In genomic region chr11:109545265-109545664, GRCm38 (mm10) we compare ENCODE assay signal across 13 mouse cellular contexts.
DNase-seq lines count a peak whose midpoint lies in the region; ATAC-seq and TF ChIP-seq lines count a peak whose summit lies in the region.
"Had no signal": no experiment of that assay in that cellular context is flagged by ENCODE, and none has a peak within 500 bp of the region (broad histone marks: within the 10 kb centered on the region; RNA-seq: fewer than 3 reads in every experiment).

No protein-coding gene starts in this region.

- H3K9ac ChIP-seq in heart, embryonic 16.5 days (ENCODE audit: low read length) = no peak overlapping the region
- no peak overlapping the region for H3K9ac ChIP-seq in intestine, embryonic 14.5 days (ENCODE audit: low read length)
- no peak overlapping the region for H3K9ac ChIP-seq in liver, postnatal 0 days (replicated peaks)
- H3K9ac ChIP-seq in forebrain, postnatal 0 days = no peak overlapping the region
- H3K9ac ChIP-seq: embryonic facial prominence, embryonic 13.5 days had no signal

- no peak overlapping the region for H3K27ac ChIP-seq in heart, embryonic 16.5 days (ENCODE audit: low read length)
- H3K27ac ChIP-seq in bone marrow, adult 2 months (ENCODE audit: control insufficient read depth, insufficient read depth, low read depth, low read length, poor library complexity) = peak overlapping the region; percentile 33
- H3K27ac ChIP-seq in intestine, embryonic 14.5 days (ENCODE audit: low read depth) = no peak overlapping the region
- peak overlapping the region; percentile 77 for H3K27ac ChIP-seq in liver, postnatal 0 days (ENCODE audit: low read depth)
- no peak overlapping the region for H3K27ac ChIP-seq in forebrain, postnatal 0 days (ENCODE audit: low read depth, low read length)
- H3K27ac ChIP-seq: embryonic facial prominence, embryonic 13.5 days had no signal

- no peaks in the 10 kb centered on the region for H3K9me3 ChIP-seq in heart, embryonic 16.5 days (replicated peaks; ENCODE audit: control insufficient read depth, low read length)
- no peaks in the 10 kb centered on the region for H3K9me3 ChIP-seq in intestine, embryonic 14.5 days (ENCODE audit: control insufficient read depth, low read length)
- no peaks in the 10 kb centered on the region for H3K9me3 ChIP-seq in liver, postnatal 0 days (ENCODE audit: low read length)
- no peaks in the 10 kb centered on the region for H3K9me3 ChIP-seq in forebrain, postnatal 0 days (ENCODE audit: low read length)
- H3K9me3 ChIP-seq: embryonic facial prominence, embryonic 13.5 days had no signal

- H3K4me2 ChIP-seq in heart, embryonic 16.5 days (ENCODE audit: low read depth, low read length) = peak overlapping the region; percentile 33; the same call in 1 of the 2 replicates
- no peak overlapping the region for H3K4me2 ChIP-seq in intestine, embryonic 14.5 days (ENCODE audit: low read length)
- H3K4me2 ChIP-seq in liver, postnatal 0 days (ENCODE audit: low read depth, low read length) = peak overlapping the region; percentile 51
- no peak overlapping the region for H3K4me2 ChIP-seq in forebrain, postnatal 0 days (ENCODE audit: low read depth)
- H3K4me2 ChIP-seq: embryonic facial prominence, embryonic 13.5 days had no signal

- intact Hi-C loops in heart, postnatal 14 days (cut with DNase I) = no loop called here

- H3K4me1 ChIP-seq in heart, embryonic 16.5 days (ENCODE audit: control insufficient read depth, insufficient read depth, low read length) = peaks cover 18% of the 10 kb centered on the region
- no peaks in the 10 kb centered on the region; the same call in none of the 2 replicates for H3K4me1 ChIP-seq in bone marrow, adult 2 months (ENCODE audit: control insufficient read depth, insufficient read depth, low read length)
- 0 out of 2 replicates have a peak, but pooled peaks cover 7% of the 10 kb centered on the region for H3K4me1 ChIP-seq in intestine, embryonic 14.5 days (replicated peaks; ENCODE audit: control insufficient read depth, insufficient read depth, low read length)
- peaks cover 49% of the 10 kb centered on the region for H3K4me1 ChIP-seq in liver, postnatal 0 days (ENCODE audit: insufficient read depth)
- no peaks in the 10 kb centered on the region for H3K4me1 ChIP-seq in forebrain, postnatal 0 days (ENCODE audit: insufficient read depth)

- TF ChIP-seq POLR2A in bone marrow, adult 2 months (IDR thresholded peaks at IDR 0.05; ENCODE audit: borderline replicate concordance, control insufficient read depth, low read depth, low read length) = no peak

- 28% methylated on average over 7 of the region's 7 CpGs for WGBS in heart, embryonic 16.5 days
- 50% methylated on average over 7 of the region's 7 CpGs for WGBS in bone marrow, adult 2 months
- 51% methylated on average over 7 of the region's 7 CpGs for WGBS in intestine, embryonic 14.5 days
- 42% methylated on average over 7 of the region's 7 CpGs for WGBS in liver, postnatal 0 days (ENCODE audit: insufficient replicate concordance)
- 84% methylated on average over 7 of the region's 7 CpGs for WGBS in forebrain, postnatal 0 days

- no peak overlapping the region for H3K4me3 ChIP-seq in heart, embryonic 16.5 days (ENCODE audit: low read length)
- H3K4me3 ChIP-seq in bone marrow, adult 2 months (replicated peaks; ENCODE audit: control insufficient read depth, low read depth, low read length) = no peak overlapping the region
- no peak overlapping the region for H3K4me3 ChIP-seq in intestine, embryonic 14.5 days (ENCODE audit: low read depth, low read length)
- H3K4me3 ChIP-seq in liver, postnatal 0 days (ENCODE audit: low read depth, low read length) = no peak overlapping the region
- no peak overlapping the region for H3K4me3 ChIP-seq in forebrain, postnatal 0 days (ENCODE audit: low read depth, low read length)
- H3K4me3 ChIP-seq: embryonic facial prominence, embryonic 13.5 days; myocyte had no signal

- H3K27me3 ChIP-seq in heart, embryonic 16.5 days (ENCODE audit: control insufficient read depth, insufficient read depth, low read length) = no peaks in the 10 kb centered on the region
- no peaks in the 10 kb centered on the region for H3K27me3 ChIP-seq in intestine, embryonic 14.5 days (replicated peaks; ENCODE audit: control insufficient read depth, insufficient read depth, low read length)
- H3K27me3 ChIP-seq in liver, postnatal 0 days (ENCODE audit: insufficient read depth, low read length) = no peaks in the 10 kb centered on the region
- no peaks in the 10 kb centered on the region for H3K27me3 ChIP-seq in forebrain, postnatal 0 days (ENCODE audit: insufficient read depth, low read length)
- H3K27me3 ChIP-seq: embryonic facial prominence, embryonic 13.5 days had no signal

- ATAC-seq in heart, embryonic 16.5 days (replicated peaks; ENCODE audit: extremely low read depth, insufficient read depth, low FRiP score) = no peak
- peak; percentile 56; the same call in 1 of the 2 replicates for ATAC-seq in intestine, embryonic 14.5 days (replicated peaks; ENCODE audit: low FRiP score, low TSS enrichment, low read depth)
- peak; percentile 56 for ATAC-seq in liver, postnatal 0 days
- ATAC-seq in forebrain, postnatal 0 days = no peak

- no peaks in the 10 kb centered on the region for H3K36me3 ChIP-seq in heart, embryonic 16.5 days (ENCODE audit: control insufficient read depth, insufficient read depth)
- H3K36me3 ChIP-seq in intestine, embryonic 14.5 days (ENCODE audit: control insufficient read depth, insufficient read depth, low read length) = no peaks in the 10 kb centered on the region
- no peaks in the 10 kb centered on the region for H3K36me3 ChIP-seq in liver, postnatal 0 days (replicated peaks; ENCODE audit: insufficient read depth, low read length)
- H3K36me3 ChIP-seq in forebrain, postnatal 0 days (ENCODE audit: insufficient read depth) = no peaks in the 10 kb centered on the region
- H3K36me3 ChIP-seq: embryonic facial prominence, embryonic 13.5 days had no signal

- no peak for TF ChIP-seq CTCF in bone marrow, adult 2 months (IDR thresholded peaks at IDR 0.05; ENCODE audit: control insufficient read depth, insufficient read depth, low read length)
- TF ChIP-seq CTCF in liver, postnatal 0 days (IDR thresholded peaks at IDR 0.05; ENCODE audit: low read depth) = peak; percentile 28
- TF ChIP-seq CTCF in forebrain, postnatal 0 days (IDR thresholded peaks at IDR 0.05; ENCODE audit: low read depth) = no peak

- DNase-seq in heart, postnatal 14 days = no peak
- no peak for DNase-seq in intestine, embryonic 14.5 days (ENCODE audit: low spot score)
- DNase-seq in liver, postnatal 0 days = peak; percentile 61
- DNase-seq in urinary bladder, adult 18-20 months (ENCODE audit: low spot score in 2 of 2) = no peak
- DNase-seq in cerebellum, adult 9-10 months = no peak
- DNase-seq in forebrain, postnatal 0 days = no peak
- DNase-seq: adrenal gland, postnatal 14 days; cerebellum, adult 18-20 months; layer of hippocampus, postnatal 36 days had no signal

- peak; percentile 71 for TF ChIP-seq EP300 in liver, postnatal 0 days (IDR thresholded peaks at IDR 0.05; ENCODE audit: low read depth)

Comparison
In these comparisons a context has a peak if more than half of its experiments do, and no peak if none do; other contexts are left out.
1. ATAC-seq: peak in intestine, embryonic 14.5 days (single experiment) and liver, postnatal 0 days (single experiment); none in heart, embryonic 16.5 days (single experiment) and forebrain, postnatal 0 days (single experiment).
2. H3K27ac ChIP-seq: peak in bone marrow, adult 2 months (single experiment) and liver, postnatal 0 days (single experiment); none in heart, embryonic 16.5 days (single experiment), intestine, embryonic 14.5 days (single experiment) and forebrain, postnatal 0 days (single experiment).
3. H3K4me2 ChIP-seq: peak in heart, embryonic 16.5 days (single experiment) and liver, postnatal 0 days (single experiment); none in intestine, embryonic 14.5 days (single experiment) and forebrain, postnatal 0 days (single experiment).